Mouse (Mus musculus) adrenal gland, postnatal 14 days (tissue): ENCODE results near the gene Borcs5. TPM values are rescaled to one million over a fixed set of nuclear protein-coding genes. Genes with fewer than 3 reads are reported as not detected.

ENCODE experiments used
- total RNA-seq: library from RNA; stranded (reverse); gene quantifications from 2 replicates; pipeline ENCODE4 v1.2.3, GENCODE M21; 2021

Borcs5 gene
- total RNA-seq, 1 experiment from 2014 or later: 11.9 TPM

Other genes with a start within 250 kb of the Borcs5 start
- gene Bcl2l14, start 243.2 kb upstream of the Borcs5 start, total RNA-seq: 0.15 and 0.23 TPM in 2 replicates
- 81.5 and 89.2 TPM in 2 replicates for gene Lrp6, start 72.5 kb upstream of the Borcs5 start, total RNA-seq
- gene Mansc1, start 7.0 kb upstream of the Borcs5 start, total RNA-seq: 4.7 and 5.7 TPM in 2 replicates
- 17.9 and 22.8 TPM in 2 replicates for gene Dusp16, start 153.1 kb downstream of the Borcs5 start, total RNA-seq
- gene Crebl2, start 190.6 kb downstream of the Borcs5 start, total RNA-seq: 17.2 and 21.1 TPM in 2 replicates